Mouse (Mus musculus): Measurements from ENCODE around the gene Jtb. TPM values are rescaled to one million over a fixed set of nuclear protein-coding genes. Genes with fewer than 3 reads are reported as not detected.

Gene Jtb
- polyA plus RNA-seq, 1 experiment from 2014 or later: 41.1 TPM

- Histone ChIP-seq H3K27ac (no peak overlapping the region), H3K79me2 (ENCODE audit: inconsistent target) (no peaks in the 10 kb centered on the region; the same call in 1 of the 2 replicates), H3K36me3 (ENCODE audit: inconsistent target) (peaks cover 77% of the 10 kb centered on the region), H3K4me3 (ENCODE audit: inconsistent target) (no peak overlapping the region)
- WGBS (ENCODE audit: missing documents): 100% methylated on average over 5 of the region's 10 CpGs
Measured at GRCm38 (mm10) chr3:90278211-90278610, 46.8 kb downstream of the Jtb start.

GRCm38 (mm10) chr3:90279216-90279615 lies 47.8 kb downstream of the Jtb start:
- Histone ChIP-seq H3K36me3 (ENCODE audit: inconsistent target) (peaks cover 67% of the 10 kb centered on the region), H3K4me3 (ENCODE audit: inconsistent target) (no peak overlapping the region), H3K27ac (no peak overlapping the region), H3K79me2 (ENCODE audit: inconsistent target) (no peaks in the 10 kb centered on the region)
- WGBS (ENCODE audit: missing documents): 97% methylated on average over 9 of the region's 9 CpGs

- peaks cover 62% of the 10 kb centered on the region for H3K36me3 ChIP-seq (ENCODE audit: inconsistent target)
- no peak overlapping the region for H3K4me3 ChIP-seq (ENCODE audit: inconsistent target)
- 94% methylated on average over 7 of the region's 7 CpGs for WGBS (ENCODE audit: missing documents)
- H3K79me2 ChIP-seq (ENCODE audit: inconsistent target): no peaks in the 10 kb centered on the region
- no peak overlapping the region for H3K27ac ChIP-seq
Measured at GRCm38 (mm10) chr3:90279743-90280142, 48.3 kb downstream of the Jtb start.

GRCm38 (mm10) chr3:90280708-90281107 lies 49.3 kb downstream of the Jtb start:
- 94% methylated on average over 8 of the region's 9 CpGs for WGBS (ENCODE audit: missing documents)
- Histone ChIP-seq H3K4me3 (ENCODE audit: inconsistent target) (no peak overlapping the region), H3K27ac (no peak overlapping the region), H3K36me3 (ENCODE audit: inconsistent target) (peaks cover 52% of the 10 kb centered on the region), H3K79me2 (ENCODE audit: inconsistent target) (no peaks in the 10 kb centered on the region)

- WGBS (ENCODE audit: missing documents): 92% methylated on average over 2 of the region's 2 CpGs
- Histone ChIP-seq H3K79me2 (ENCODE audit: inconsistent target) (no peaks in the 10 kb centered on the region), H3K27ac (no peak overlapping the region), H3K36me3 (ENCODE audit: inconsistent target) (peaks cover 19% of the 10 kb centered on the region), H3K4me3 (ENCODE audit: inconsistent target) (no peak overlapping the region)
Measured at GRCm38 (mm10) chr3:90284150-90284549, 52.8 kb downstream of the Jtb start.

Other genes with a start within 250 kb of the Jtb start
- gene Hax1, start 232.8 kb upstream of the Jtb start, polyA plus RNA-seq (2018): 77.9 to 113 TPM (median 113 TPM) in 3 replicates
- gene 4933434E20Rik, start 180.0 kb upstream of the Jtb start, polyA plus RNA-seq (2018): 49.4 to 76.1 TPM (median 71.0 TPM) in 3 replicates
- 160 to 411 TPM (median 185 TPM) in 3 replicates for gene Ubap2l, start 179.0 kb upstream of the Jtb start, polyA plus RNA-seq (2018)
- 516 to 899 TPM (median 852 TPM) in 3 replicates for gene Tpm3, start 158.9 kb upstream of the Jtb start, polyA plus RNA-seq (2018)
- 0.04 TPM in 1 of 3 replicates, not detected in the others for gene Nup210l, start 127.5 kb upstream of the Jtb start, polyA plus RNA-seq (2018)
- 1,141 to 3,573 TPM (median 2,291 TPM) in 3 replicates for gene Rps27, start 17.9 kb upstream of the Jtb start, polyA plus RNA-seq (2018)
- gene Rab13, start 17.9 kb upstream of the Jtb start, polyA plus RNA-seq (2018): 11.7 to 20.8 TPM (median 17.5 TPM) in 3 replicates
- gene Creb3l4, start 11.9 kb downstream of the Jtb start, polyA plus RNA-seq (2018): 0.79 to 1.2 TPM (median 1.2 TPM) in 3 replicates
- 169 to 236 TPM (median 174 TPM) in 3 replicates for gene Slc39a1, start 16.6 kb downstream of the Jtb start, polyA plus RNA-seq (2018)
- gene Crtc2, start 22.6 kb downstream of the Jtb start, polyA plus RNA-seq (2018): 15.7 to 39.3 TPM (median 26.5 TPM) in 3 replicates
- gene Dennd4b, start 33.6 kb downstream of the Jtb start, polyA plus RNA-seq (2018): 25.4 to 40.1 TPM (median 34.8 TPM) in 3 replicates
- gene Gatad2b, start 61.6 kb downstream of the Jtb start, polyA plus RNA-seq (2018): 14.7 to 25.3 TPM (median 17.8 TPM) in 3 replicates
- gene Slc27a3, start 158.3 kb downstream of the Jtb start, polyA plus RNA-seq (2018): 0.09 to 0.76 TPM (median 0.25 TPM) in 3 replicates
- 20.2 to 26.1 TPM (median 23.4 TPM) in 3 replicates for gene Ints3, start 202.0 kb downstream of the Jtb start, polyA plus RNA-seq (2018)
- gene Npr1, start 234.3 kb downstream of the Jtb start, polyA plus RNA-seq (2018): 0.35 to 1.1 TPM (median 0.40 TPM) in 3 replicates
- 17.9 to 39.5 TPM (median 31.2 TPM) in 3 replicates for gene Ilf2, start 244.5 kb downstream of the Jtb start, polyA plus RNA-seq (2018)

Measured in macrophage (primary cell).